Mouse (Mus musculus): ENCODE measurements around the gene Kcnmb3. TPM values are rescaled to one million over a fixed set of nuclear protein-coding genes. Genes with fewer than 3 reads are reported as not detected.
A peak's percentile ranks its signal among the peaks of the same experiment; 100 is the strongest.

The Kcnmb3 gene
- total RNA-seq, 2 experiments from 2014 or later, result 1.0 TPM; not detected in 1

GRCm38 (mm10) chr3:32509496-32510374 lies 17.7 kb upstream of the Kcnmb3 start, which contains the start of gene Zfp639:
Gene Zfp639 (plus strand): TSS chr3:32510259.
- TF ChIP-seq CTCF (conservative IDR thresholded peaks at IDR 0.05), result no peak
- Histone ChIP-seq H3K27ac (peak within 1 kb of the TSS; percentile 94), H3K4me3 (peak within 1 kb of the TSS; percentile 62)
- DNase-seq (ENCODE audit: low spot score in 2 of 2), result no peak

DNA sequence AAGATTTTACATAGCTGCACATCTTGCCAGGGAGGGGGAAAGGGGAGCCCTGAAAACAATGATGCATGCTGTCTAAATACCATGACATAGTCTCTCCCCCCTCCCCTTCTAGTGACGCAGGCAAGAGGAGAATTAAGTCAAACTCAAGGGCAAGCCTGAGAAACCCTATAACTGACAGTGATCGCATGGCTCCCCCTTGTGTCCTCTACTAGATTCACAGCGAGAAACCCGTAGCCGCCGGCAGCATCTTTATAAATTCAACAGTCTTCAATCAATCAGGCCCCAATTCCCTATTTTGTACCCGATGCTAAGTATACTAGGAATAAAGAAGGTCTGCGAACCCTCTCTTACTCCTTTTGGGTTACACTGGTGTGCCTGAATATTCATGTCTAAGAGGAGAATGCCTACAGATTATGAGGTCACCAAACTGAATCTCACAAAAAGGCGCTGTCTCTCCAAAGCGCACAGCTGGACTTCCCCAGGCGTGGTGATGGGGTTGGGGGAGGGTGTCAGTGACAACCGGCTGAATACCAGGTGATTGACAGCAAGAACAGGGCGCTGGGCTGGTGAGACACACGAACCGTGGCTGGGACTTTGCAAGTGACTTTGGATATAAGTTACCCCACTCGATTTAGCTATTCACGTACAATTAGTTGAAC lies 16.8 kb upstream of the Kcnmb3 start:
- Histone ChIP-seq H3K27ac (peak overlapping the region; percentile 94), H3K4me3 (0 out of 2 replicates have a peak overlapping the region, but pooled peaks have one; percentile 0)
- peak; percentile 70 to 79 for DNase-seq (ENCODE audit: low spot score in 2 of 2)
- TF ChIP-seq CTCF (conservative IDR thresholded peaks at IDR 0.05), result peak; percentile 93

DNA sequence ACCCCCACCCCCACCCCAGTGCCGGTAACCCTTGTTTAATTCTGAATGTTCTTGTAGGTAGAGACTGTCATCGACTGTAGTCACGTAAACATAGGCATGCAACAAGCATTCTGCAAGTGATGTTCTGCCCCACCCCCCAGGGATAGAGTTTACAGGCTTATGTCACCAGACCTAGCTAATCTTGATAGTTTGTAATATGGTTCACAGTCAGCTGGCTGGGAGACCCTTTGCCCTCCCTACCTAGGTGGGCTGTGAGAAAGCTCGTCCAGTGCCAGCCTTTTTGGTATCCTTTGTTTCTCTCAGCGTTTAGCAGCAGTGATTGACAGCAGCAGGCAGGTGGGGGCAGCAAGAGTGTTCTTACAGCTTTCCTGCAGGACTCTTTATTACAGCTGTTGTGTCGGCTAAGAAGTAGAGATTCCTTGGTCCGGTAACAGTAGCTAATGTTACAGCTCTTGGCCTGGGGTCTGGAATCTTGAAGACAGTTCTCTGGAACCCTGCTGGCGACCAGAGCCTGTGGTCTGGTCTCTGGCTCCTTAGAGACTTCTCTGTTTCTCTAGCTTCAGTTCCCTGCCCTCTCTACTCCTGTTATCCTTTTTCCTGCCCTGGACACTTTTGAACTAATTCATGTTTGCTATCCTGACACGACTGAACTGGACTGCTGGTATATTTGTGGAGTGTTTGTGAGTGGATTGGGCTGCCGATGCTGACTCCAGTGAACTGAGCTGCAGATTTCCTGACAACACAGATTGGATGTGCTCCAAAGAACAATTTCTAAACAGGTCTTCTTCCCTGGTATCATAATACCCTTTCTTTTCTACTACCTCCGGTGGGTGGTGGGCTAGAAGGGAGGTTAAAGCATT lies 14.6 kb upstream of the Kcnmb3 start:
- H3K27ac ChIP-seq, result no peak overlapping the region
- TF ChIP-seq CTCF (conservative IDR thresholded peaks at IDR 0.05), result no peak
- DNase-seq (ENCODE audit: low spot score in 2 of 2), result no peak
- no peak overlapping the region for H3K4me3 ChIP-seq

DNA sequence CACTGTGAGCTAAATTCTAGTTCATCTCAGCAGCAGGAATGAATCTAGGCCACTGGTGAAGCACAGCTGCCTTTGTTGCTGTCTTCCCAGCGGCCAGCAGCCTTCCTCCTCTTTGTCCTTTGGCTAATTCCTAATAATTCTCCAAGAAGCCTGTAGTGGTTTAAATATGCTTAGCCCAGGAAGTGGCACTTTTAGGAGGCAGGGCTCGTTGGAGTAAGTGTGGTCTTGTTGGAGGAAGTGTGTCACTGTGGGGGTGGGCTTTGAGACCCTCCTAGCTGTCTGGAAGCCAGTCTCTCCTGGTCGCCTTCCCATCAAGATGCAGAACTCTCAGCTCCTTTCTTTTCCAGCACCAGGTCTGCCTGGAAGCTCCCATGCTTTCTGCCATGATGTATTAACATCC lies 13.8 kb upstream of the Kcnmb3 start:
- no peak overlapping the region for H3K27ac ChIP-seq
- TF ChIP-seq CTCF (conservative IDR thresholded peaks at IDR 0.05), result no peak
- no peak overlapping the region for H3K4me3 ChIP-seq
- DNase-seq (ENCODE audit: low spot score in 2 of 2), result no peak

DNA sequence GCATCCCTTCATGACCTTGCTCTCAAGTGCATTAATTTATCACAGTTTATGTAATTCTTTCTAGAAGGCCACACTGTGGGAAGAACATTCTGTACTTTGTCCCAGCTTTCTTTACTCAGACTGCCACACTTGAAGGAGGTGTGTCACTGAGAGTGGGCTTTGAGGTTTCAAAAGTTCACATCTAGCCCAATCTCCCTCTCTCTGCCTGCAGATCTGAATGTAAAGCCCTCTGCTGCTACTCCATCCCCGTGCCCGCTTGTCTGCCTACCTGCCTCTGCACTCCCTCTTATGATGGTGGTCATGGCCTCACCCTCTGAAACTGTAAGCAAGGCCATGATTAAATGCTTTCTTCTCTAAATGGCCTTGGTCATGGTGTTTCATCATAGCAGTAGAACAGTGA lies 8.3 kb upstream of the Kcnmb3 start:
- Histone ChIP-seq H3K4me3 (no peak overlapping the region), H3K27ac (no peak overlapping the region)
- no peak for DNase-seq (ENCODE audit: low spot score in 2 of 2)
- TF ChIP-seq CTCF (conservative IDR thresholded peaks at IDR 0.05), result no peak

DNA sequence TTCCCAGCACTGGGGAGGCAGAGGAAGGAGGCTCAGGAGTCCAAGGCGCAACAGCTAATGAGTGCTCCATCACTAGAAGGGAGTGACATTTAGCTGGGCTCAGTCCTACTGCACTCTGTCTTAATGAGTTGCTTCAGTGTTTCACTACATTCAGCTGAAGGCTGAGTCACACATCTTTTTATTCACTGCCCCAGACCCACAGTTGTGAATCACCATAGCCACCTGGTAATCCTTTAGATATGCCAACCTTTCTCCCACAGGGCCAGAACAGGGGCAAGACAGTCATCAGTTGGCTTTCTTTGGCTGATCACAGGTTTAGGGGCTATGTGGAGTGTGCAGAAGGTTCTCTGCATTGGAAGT lies 4.7 kb upstream of the Kcnmb3 start:
- H3K27ac ChIP-seq, result no peak overlapping the region
- TF ChIP-seq CTCF (conservative IDR thresholded peaks at IDR 0.05), result no peak
- H3K4me3 ChIP-seq, result no peak overlapping the region
- no peak for DNase-seq (ENCODE audit: low spot score in 2 of 2)

- Histone ChIP-seq H3K4me3 (no peak overlapping the region), H3K27ac (no peak overlapping the region)
- no peak for DNase-seq (ENCODE audit: low spot score in 2 of 2)
- no peak for TF ChIP-seq CTCF (conservative IDR thresholded peaks at IDR 0.05)
Observed at GRCm38 (mm10) chr3:32495856-32496710, 4.1 kb upstream of the Kcnmb3 start.

DNA sequence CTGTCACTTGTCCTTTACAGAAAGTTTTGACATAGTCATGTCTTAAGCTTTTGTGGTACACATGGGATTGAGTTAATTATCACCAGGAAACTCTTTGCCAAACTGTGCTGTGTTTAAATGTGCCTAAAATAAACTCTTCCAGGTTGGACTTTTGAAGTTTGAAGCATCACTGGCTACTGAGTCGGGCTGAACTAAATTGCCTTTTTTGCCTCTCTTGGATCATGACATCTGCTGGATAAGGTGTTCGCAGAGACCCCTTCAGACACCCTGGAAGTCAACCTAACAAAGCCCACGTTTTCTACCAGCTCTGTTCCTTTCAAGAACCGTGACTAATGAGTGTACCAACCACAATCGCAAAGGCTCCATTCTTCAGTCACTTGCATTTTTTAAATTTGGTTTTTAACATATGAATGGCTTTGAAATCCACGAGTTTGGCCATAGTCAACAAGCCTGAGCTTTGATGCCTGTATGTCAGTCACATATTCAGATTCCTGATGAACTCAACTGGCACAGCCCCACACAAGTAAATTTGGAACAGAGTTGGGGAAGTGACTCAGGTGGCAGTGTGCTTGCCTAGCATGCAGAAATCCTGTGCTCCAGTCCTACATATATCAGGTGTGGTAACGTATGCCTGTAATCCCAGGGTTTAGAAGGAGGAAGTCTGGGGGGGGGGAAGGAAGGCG lies 3.2 kb upstream of the Kcnmb3 start:
- no peak for TF ChIP-seq CTCF (conservative IDR thresholded peaks at IDR 0.05)
- H3K27ac ChIP-seq, result no peak overlapping the region
- DNase-seq (ENCODE audit: low spot score in 2 of 2), result no peak
- H3K4me3 ChIP-seq, result no peak overlapping the region

GRCm38 (mm10) chr3:32494387-32495087 lies 2.5 kb upstream of the Kcnmb3 start:
- no peak overlapping the region for H3K27ac ChIP-seq
- DNase-seq (ENCODE audit: low spot score in 2 of 2), result no peak
- H3K4me3 ChIP-seq, result no peak overlapping the region
- peak; percentile 48 for TF ChIP-seq CTCF (conservative IDR thresholded peaks at IDR 0.05)

GRCm38 (mm10) chr3:32490928-32491315 lies 1.1 kb downstream of the Kcnmb3 start:
- no peak overlapping the region for H3K4me3 ChIP-seq
- H3K27ac ChIP-seq, result no peak overlapping the region
- no peak for TF ChIP-seq CTCF (conservative IDR thresholded peaks at IDR 0.05)
- DNase-seq (ENCODE audit: low spot score in 2 of 2), result no peak
